Mouse (Mus musculus) stomach, postnatal 0 days (tissue): ENCODE data around the gene Txnrd1. TPM values are rescaled to one million over a fixed set of nuclear protein-coding genes. Genes with fewer than 3 reads are reported as not detected.

Source experiments
- ATAC-seq: fragments of 200-750 bp; cut with Nextera tagmentation; 2 replicates; pipeline ENCODE4 v1.8.0; 2017; ENCODE audit not compliant: low FRiP score, low TSS enrichment
- DNase-seq: peaks from one replicate; pipeline ENCODE4 v3.0.0-alpha.2; 2016; ENCODE audit warnings: low spot score
- H3K27ac ChIP-seq: fragments of 300-500 bp; sonication (generic); replicated peaks from 2 replicates; pipeline ENCODE4 v1.5.1; 2014; ENCODE audit warnings: mild to moderate bottlenecking, control low read depth
- H3K27me3 ChIP-seq: fragments of 300-500 bp; sonication (generic); 2 replicates; pipeline ENCODE4 v1.6.1; 2014; ENCODE audit warnings: low read length; ENCODE audit not compliant: control insufficient read depth, insufficient read depth
- H3K36me3 ChIP-seq: fragments of 300-500 bp; sonication (generic); 2 replicates; pipeline ENCODE4 v1.6.1; 2014; ENCODE audit warnings: low read length, mixed read lengths; ENCODE audit not compliant: control insufficient read depth, insufficient read depth
- H3K4me1 ChIP-seq: fragments of 300-500 bp; sonication (generic); replicated peaks from 2 replicates; pipeline ENCODE4 v1.6.1; 2014; ENCODE audit warnings: antibody characterized with exemption; ENCODE audit not compliant: control insufficient read depth, insufficient read depth
- H3K4me2 ChIP-seq: fragments of 300-500 bp; sonication (generic); replicated peaks from 2 replicates; pipeline ENCODE4 v1.6.1; 2014; ENCODE audit warnings: low read depth, mild to moderate bottlenecking, control low read depth, moderate library complexity
- H3K4me3 ChIP-seq: fragments of 300-500 bp; sonication (generic); 2 replicates; pipeline ENCODE4 v1.5.1; 2014; ENCODE audit warnings: low read depth, low read length, control low read depth
- H3K9ac ChIP-seq: fragments of 300-500 bp; sonication (generic); 2 replicates; pipeline ENCODE4 v1.6.1; 2014; ENCODE audit warnings: mild to moderate bottlenecking, low read length, control low read depth, mixed read lengths
- H3K9me3 ChIP-seq: fragments of 300-500 bp; sonication (generic); 2 replicates; pipeline ENCODE4 v1.6.1; 2016; ENCODE audit warnings: low read length; ENCODE audit not compliant: control insufficient read depth
- CTCF ChIP-seq: IDR thresholded peaks from 2 replicates; pipeline ENCODE4 v1.5.1; 2016; ENCODE audit warnings: antibody characterized with exemption, low read depth, mild to moderate bottlenecking, moderate library complexity
- EP300 ChIP-seq: optimal IDR thresholded peaks from 2 replicates; pipeline ENCODE3; 2016; ENCODE audit warnings: antibody characterized with exemption
- WGBS: fragments of 180-500 bp; shearing (Covaris S2); extraction: QIAGEN DNeasy Blood & Tissue Kit; methylation state at CpG from one replicate; pipeline ENCODE4 v1.1.7; 2014; 5-methylcytosine and 5-hydroxymethylcytosine counted together
- polyA plus RNA-seq: library from polyadenylated mRNA; unstranded; fragments of >200 nt; fragmentation: Nextera tagmentation; extraction: Ambion mirVana; gene quantifications from 2 replicates; pipeline ENCODE4 v1.2.1, GENCODE M21; 2015

Gene Txnrd1
- polyA plus RNA-seq, 1 experiment from 2014 or later: 61.9 TPM

- ATAC-seq (no peak), DNase-seq (no peak)
- 70% methylated on average over 14 of the region's 14 CpGs for WGBS
- Histone ChIP-seq H3K36me3 (no peaks in the 10 kb centered on the region), H3K4me2 (no peak overlapping the region), H3K9ac (no peak overlapping the region), H3K9me3 (no peaks in the 10 kb centered on the region), H3K4me1 (no peaks in the 10 kb centered on the region), H3K27ac (no peak overlapping the region), H3K27me3 (no peaks in the 10 kb centered on the region), H3K4me3 (no peak overlapping the region)
- TF ChIP-seq EP300 (no peak), CTCF (no peak)
Observed at GRCm38 (mm10) chr10:82823108-82823778, 10.5 kb upstream of the Txnrd1 start.

- Histone ChIP-seq H3K9me3 (no peaks in the 10 kb centered on the region), H3K27ac (no peak overlapping the region), H3K4me1 (no peaks in the 10 kb centered on the region), H3K4me2 (no peak overlapping the region), H3K27me3 (no peaks in the 10 kb centered on the region), H3K4me3 (no peak overlapping the region), H3K36me3 (no peaks in the 10 kb centered on the region), H3K9ac (no peak overlapping the region)
- ATAC-seq (no peak), DNase-seq (no peak)
- TF ChIP-seq CTCF (no peak), EP300 (no peak)
- 77% methylated on average over 5 of the region's 5 CpGs for WGBS
Observed at GRCm38 (mm10) chr10:82823779-82824177, 10.0 kb upstream of the Txnrd1 start.

GRCm38 (mm10) chr10:82824541-82824940 lies 9.2 kb upstream of the Txnrd1 start:
- 56% methylated on average over 10 of the region's 10 CpGs for WGBS
- DNase-seq: no peak
- H3K9me3 ChIP-seq: no peaks in the 10 kb centered on the region
- no peak overlapping the region for H3K9ac ChIP-seq
- no peak overlapping the region for H3K4me2 ChIP-seq
- H3K4me1 ChIP-seq: no peaks in the 10 kb centered on the region
- H3K27ac ChIP-seq: no peak overlapping the region
- TF ChIP-seq CTCF (no peak), EP300 (no peak)
- H3K4me3 ChIP-seq: no peak overlapping the region
- no peak for ATAC-seq
- no peaks in the 10 kb centered on the region for H3K27me3 ChIP-seq
- no peaks in the 10 kb centered on the region for H3K36me3 ChIP-seq

- no peaks in the 10 kb centered on the region for H3K27me3 ChIP-seq
- DNase-seq: no peak
- H3K9me3 ChIP-seq: no peaks in the 10 kb centered on the region
- H3K4me1 ChIP-seq: no peaks in the 10 kb centered on the region
- no peak for TF ChIP-seq EP300
- H3K36me3 ChIP-seq: no peaks in the 10 kb centered on the region
- no peak for ATAC-seq
- no peak overlapping the region for H3K4me2 ChIP-seq
- H3K9ac ChIP-seq: no peak overlapping the region
- H3K4me3 ChIP-seq: no peak overlapping the region
- H3K27ac ChIP-seq: no peak overlapping the region
- 49% methylated on average over 6 of the region's 6 CpGs for WGBS
Observed at GRCm38 (mm10) chr10:82826516-82826915, 7.2 kb upstream of the Txnrd1 start.

GRCm38 (mm10) chr10:82835898-82836297 lies 2.1 kb downstream of the Txnrd1 start:
- no peak overlapping the region for H3K4me3 ChIP-seq
- H3K9ac ChIP-seq: no peak overlapping the region
- H3K36me3 ChIP-seq: no peaks in the 10 kb centered on the region
- no peak for TF ChIP-seq CTCF
- no peak for TF ChIP-seq EP300
- H3K27me3 ChIP-seq: no peaks in the 10 kb centered on the region
- no peaks in the 10 kb centered on the region for H3K9me3 ChIP-seq
- H3K4me1 ChIP-seq: no peaks in the 10 kb centered on the region
- H3K4me2 ChIP-seq: no peak overlapping the region
- DNase-seq (no peak), ATAC-seq (no peak; the same call in 1 of the 2 replicates)
- H3K27ac ChIP-seq: no peak overlapping the region
- WGBS: 82% methylated on average over 3 of the region's 3 CpGs

GRCm38 (mm10) chr10:82838390-82838789 lies 4.6 kb downstream of the Txnrd1 start:
- no peaks in the 10 kb centered on the region for H3K36me3 ChIP-seq
- no peak overlapping the region for H3K27ac ChIP-seq
- H3K4me2 ChIP-seq: no peak overlapping the region
- H3K4me3 ChIP-seq: no peak overlapping the region
- H3K9ac ChIP-seq: no peak overlapping the region
- no peak for TF ChIP-seq EP300
- TF ChIP-seq CTCF: no peak
- H3K27me3 ChIP-seq: no peaks in the 10 kb centered on the region
- WGBS: 72% methylated on average over 7 of the region's 7 CpGs
- DNase-seq: no peak
- no peaks in the 10 kb centered on the region for H3K4me1 ChIP-seq
- H3K9me3 ChIP-seq: no peaks in the 10 kb centered on the region
- no peak for ATAC-seq
